Mouse (Mus musculus) ovary, postnatal 10 days (tissue): ENCODE results near the gene Psors1c2.

Experiments
- DNase-seq: peaks from one replicate; pipeline ENCODE4 v3.0.0; 2022; ENCODE audit warnings: low spot score

The Psors1c2 gene

DNA sequence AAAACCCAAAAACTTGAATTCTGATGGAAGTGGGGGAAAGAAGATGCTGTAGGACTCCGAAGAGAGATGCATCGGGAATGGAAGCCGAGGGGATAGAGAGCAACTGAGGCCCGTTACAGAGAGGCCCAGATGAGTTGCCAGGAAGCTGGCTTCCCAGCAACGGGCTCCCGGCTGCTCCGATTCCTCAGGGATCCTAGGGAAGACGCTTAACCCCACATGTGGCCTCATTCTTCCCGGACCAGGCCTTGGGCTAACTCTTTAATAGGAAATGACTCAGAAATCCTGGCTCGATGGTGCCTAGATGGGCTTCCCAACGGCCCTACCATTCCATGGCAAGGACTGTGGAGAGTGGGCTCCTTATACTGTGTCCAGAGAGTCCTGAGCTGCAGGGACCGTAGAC lies 15.5 kb upstream of the Psors1c2 start:
- DNase-seq = no peak

DNA sequence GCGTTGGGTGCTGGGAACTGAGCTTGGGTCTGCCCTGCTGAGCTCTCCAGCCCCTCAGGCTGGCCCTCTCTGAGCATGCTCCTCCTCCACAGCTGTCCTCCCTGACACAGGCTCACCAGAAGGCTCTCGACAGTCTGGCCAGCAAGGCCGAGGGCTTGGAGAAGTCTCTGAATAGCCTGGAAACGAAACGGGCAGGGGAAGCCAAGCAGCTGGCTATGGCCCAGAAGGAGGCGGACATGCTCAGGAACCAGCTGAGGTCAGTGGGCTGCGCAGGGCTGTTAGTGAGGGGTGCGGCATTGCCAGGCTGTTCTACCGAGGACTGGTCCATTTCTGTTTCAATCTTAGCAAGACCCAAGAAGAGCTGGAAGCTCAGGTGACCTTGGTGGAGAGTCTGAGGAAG lies 8.6 kb upstream of the Psors1c2 start:
- no peak for DNase-seq

GRCm38 (mm10) chr17:35526644-35527043 lies 6.4 kb upstream of the Psors1c2 start:
- no peak for DNase-seq

DNA sequence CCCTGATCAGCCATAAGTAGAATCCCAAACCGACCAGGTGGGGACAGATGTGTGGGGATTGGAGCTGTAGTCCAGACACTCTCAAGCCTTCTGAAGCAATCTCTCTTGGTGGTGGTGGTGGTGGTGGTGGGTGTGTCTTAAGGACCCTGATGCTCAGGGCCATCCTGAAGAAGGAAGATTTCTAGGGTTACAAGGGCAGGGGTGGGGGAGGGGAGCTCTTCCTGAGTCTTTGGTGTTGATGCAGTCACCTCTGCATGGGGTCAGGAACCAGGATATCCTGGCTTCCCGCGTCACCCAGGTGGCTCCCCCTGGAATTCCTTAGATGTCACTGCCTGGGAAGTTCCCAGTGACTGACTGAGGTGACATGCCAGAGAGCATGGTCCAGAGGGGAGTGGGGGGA lies 641 bp upstream of the Psors1c2 start:
- no peak for DNase-seq

GRCm38 (mm10) chr17:35534343-35534742 lies 1.3 kb downstream of the Psors1c2 start:
- peak; percentile 56 for DNase-seq

DNA sequence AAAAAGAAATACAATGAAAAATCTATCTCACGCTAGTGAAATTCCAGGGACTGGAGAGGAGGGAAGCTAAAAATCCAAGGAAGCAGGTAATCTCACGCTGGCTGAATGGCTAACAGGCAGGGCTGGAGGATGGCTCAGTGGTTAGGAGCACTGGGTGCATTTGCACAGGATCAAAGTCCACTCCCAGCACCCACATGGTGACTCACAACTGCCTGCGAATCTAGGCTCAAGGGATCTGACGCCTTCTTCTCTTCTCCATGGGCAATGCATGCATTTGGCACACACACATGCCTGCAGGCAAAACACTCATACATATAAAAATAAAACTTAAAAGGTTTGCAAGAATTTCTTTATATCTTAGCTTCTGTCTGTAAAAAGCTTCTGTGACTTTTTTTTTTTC lies 4.4 kb downstream of the Psors1c2 start:
- DNase-seq = no peak

GRCm38 (mm10) chr17:35538476-35538875 lies 5.5 kb downstream of the Psors1c2 start:
- DNase-seq = no peak

DNA sequence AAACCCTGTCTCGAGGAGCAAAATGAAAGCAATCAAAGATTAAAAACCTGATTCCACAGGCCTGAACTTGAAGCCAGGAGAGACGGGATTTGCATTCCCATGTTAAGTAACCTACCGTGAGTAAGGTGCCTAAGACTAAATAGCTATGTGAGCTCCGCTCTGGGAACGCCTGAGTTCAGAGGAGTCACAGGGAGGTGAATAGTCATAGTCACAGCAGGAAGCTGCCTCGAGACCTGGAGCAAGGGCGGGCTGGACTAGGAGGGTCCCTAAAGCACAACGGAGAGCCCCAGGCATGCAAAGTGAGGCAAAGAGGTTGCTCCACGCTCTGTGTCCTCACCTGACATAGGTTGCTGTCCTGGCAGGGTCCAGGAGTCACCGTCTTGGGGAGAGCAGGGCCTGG lies 6.5 kb downstream of the Psors1c2 start:
- no peak for DNase-seq

DNA sequence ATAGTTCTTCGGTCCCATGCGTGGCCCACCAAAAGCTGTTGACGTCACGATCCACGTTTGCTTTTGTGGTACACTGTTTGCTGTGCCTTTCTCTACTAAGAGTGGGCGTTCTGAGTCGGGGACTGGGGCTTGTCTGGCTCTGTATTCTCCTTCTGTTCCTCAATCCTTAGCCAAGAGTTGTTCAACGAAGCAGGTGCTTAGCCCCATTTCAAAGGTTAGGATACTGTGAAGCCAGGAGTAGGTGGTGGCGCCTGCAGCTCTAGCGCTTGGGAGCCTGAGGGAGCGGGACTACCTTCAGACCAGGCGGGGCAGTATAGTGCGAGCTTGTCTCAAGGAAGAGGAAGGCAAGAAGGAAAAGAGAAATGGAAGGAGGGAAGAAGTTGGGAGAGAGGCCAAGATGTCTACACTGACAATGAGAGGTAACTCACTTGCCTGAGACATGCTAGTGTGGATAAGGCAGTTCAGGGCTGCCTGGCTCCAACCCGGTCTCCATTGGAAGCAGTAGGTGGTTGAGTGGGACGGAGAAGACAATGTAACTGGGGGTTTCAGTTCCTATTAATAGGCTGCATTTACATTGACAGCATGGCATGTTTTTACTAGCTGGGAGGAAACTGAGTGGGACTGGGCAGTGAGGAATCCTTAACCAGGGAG lies 9.9 kb downstream of the Psors1c2 start:
- no peak for DNase-seq

- DNase-seq = no peak
Observed at GRCm38 (mm10) chr17:35543412-35543861, 10.4 kb downstream of the Psors1c2 start.

DNA sequence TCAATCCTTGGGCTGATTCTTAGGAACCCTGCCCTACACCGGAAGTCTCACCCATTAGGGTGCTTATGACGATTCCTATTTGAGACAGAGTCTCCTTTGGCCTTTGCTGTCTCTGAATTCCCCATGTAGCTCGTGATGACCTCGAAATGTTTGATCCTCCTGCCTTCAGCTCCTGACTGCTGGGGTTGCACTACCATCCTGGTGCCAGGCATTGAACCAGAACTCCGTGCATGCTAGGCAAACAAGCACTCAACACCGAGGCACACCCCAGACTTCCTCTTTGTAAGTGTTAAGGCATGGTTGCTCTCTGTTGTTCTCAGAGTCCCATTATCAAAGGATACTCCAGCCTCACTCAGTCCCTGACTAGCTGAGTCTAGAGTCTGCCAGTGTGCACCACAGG lies 11.0 kb downstream of the Psors1c2 start:
- DNase-seq = no peak

- no peak for DNase-seq
Observed at GRCm38 (mm10) chr17:35544680-35545079, 11.7 kb downstream of the Psors1c2 start.

- DNase-seq = no peak
Observed at GRCm38 (mm10) chr17:35547465-35547864, 14.5 kb downstream of the Psors1c2 start.

DNA sequence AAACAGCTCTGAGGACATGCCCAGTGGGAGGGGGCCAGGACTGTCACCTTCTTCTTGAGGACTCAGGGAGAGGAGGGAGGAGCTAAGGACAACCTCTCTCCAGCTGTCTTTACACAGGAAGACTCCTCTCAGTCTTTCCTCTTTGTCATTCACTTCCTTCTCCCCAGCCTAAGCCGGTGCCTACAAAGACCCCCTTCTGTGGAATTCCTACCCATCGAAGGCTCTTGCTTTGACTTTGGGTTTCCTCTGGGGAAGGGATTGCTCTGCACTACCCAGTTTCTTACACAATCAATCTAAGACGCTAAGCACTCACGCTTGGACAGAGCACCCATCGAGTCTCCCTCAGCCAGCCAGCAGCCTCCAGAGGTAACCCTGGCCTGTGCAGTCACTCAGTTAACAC lies 15.6 kb downstream of the Psors1c2 start:
- no peak for DNase-seq

DNA sequence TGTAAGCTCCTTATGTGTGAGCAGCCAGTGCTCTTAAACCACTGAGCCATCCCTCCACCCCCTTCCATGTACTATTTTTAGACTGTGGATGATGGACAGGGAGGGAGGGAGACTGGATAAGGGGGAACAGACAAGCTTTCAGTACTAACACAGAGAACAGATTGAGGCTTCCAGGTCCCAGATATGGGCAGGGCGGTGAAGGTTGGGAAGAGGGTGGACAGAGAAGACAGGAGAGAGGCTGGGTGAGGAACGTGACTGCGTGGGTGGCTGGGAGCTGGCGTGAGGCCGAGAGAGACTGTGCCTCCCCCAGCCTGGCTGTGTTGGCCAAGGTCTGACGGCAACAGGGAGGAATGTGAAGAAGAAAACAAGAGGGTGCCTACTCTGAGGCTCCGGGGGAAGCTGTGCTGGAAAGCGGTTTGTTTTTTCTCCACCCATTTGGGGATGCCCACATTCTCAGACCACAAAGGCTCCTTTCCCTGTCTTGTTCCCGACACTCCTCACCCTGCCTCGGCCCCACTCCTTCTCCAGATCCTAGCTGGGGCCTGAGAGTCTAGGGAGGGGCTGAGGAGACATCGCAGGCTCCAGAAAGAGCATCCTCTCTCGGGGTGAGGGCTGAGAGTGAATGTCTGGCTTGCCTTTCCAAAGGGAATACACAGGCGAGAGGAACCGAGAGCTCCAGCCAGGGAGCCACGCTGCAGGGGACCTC lies 16.6 kb downstream of the Psors1c2 start:
- DNase-seq = peak; percentile 59

- no peak for DNase-seq
Observed at GRCm38 (mm10) chr17:35550143-35550494, 17.1 kb downstream of the Psors1c2 start.

GRCm38 (mm10) chr17:35550871-35551270 lies 17.9 kb downstream of the Psors1c2 start:
- no peak for DNase-seq

DNA sequence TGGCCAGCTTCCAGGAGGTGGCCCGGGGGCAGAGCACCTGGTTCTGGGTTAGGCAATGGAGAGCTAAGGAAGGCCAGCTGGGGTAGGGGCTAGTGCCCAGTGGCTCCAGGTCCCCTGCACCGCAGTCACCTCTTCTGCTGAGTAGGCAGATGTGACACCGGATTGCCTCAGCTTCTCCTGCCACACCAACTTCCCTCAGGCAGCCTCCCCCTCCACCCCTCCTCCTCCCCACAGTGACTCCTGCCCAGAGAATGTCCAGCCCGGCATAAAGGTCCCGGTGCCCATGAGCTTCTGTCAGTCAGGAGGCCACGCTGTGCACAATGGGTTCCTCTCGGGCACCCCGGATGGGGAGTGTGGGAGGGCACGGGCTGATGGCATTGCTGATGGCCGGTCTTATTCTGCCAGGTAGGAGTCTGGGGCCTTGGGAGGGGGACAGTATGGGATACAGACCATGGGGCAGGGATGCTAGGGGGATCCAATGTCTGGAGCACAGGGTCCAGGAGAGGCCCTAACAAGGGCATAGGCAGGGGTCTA lies 18.9 kb downstream of the Psors1c2 start, which contains the start of gene Cdsn:
Gene Cdsn (plus strand): TSS at position 248 of the 534 bp plus-strand sequence.
- DNase-seq = no peak

DNA sequence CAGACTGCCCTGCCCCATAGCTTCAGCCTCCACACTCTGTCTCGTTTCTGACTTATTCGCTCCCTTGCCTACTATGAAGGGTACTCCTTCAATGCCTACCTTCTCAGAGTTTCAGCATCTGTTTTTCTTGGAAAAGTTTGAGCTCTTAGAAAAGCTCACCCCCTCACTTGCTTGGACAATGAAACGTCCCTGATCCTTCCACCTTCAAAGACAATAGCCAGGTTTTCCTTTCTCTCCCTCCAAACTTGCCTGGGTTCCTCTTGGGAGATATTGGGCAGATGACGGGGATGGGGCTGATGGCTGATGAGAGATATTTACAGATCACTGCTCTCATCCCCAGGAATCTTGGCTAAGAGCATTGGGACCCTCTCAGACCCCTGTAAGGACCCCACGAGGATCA lies 21.3 kb downstream of the Psors1c2 start:
- DNase-seq = no peak

GRCm38 (mm10) chr17:35554761-35555397 lies 21.9 kb downstream of the Psors1c2 start:
- no peak for DNase-seq

- DNase-seq = no peak
Observed at GRCm38 (mm10) chr17:35556186-35556765, 23.3 kb downstream of the Psors1c2 start.

DNA sequence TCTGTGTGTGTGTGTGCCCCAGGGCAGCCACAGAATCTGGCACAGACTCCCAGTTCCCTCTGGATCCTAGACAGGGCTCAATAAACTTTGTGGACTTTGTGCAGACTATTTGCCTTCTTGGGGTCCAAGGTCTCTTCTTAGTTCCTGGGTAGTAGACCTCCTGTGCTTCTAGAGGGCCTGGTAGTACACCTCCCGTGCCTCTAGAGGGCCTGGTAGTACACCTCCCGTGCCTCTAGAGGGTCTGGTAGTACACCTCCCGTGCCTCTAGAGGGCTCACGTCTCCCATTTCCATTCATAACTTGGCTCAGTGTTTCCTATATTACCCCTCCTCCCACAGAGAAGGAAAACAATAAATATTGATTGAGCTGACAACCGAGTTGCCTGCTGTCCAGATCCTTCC lies 23.8 kb downstream of the Psors1c2 start:
- DNase-seq = no peak

DNA sequence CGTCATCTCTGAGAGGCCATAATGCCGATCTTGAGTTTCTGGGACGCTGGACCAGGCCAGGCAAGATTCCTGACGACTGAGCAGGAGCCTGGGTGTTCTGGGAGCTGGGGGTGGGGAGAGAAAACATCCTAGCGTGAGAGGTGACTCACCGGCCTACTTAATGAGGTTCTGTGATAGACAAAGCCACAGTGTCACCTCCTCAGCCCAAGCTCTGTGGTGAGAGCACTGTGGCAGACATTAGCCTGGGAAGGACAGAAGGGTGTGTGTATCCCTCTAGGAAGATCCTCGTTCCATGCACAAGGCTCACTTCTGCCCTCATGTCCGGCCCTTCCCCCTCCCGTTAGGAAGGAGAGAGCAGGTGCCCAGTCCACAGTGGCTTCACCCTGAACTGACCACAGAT lies 24.4 kb downstream of the Psors1c2 start:
- no peak for DNase-seq
